Mouse (Mus musculus) B cell, adult 2 months (primary cell): ENCODE data around the gene 9130019O22Rik.
A peak's percentile ranks its signal among the peaks of the same experiment; 100 is the strongest.
"Not testable (repeated sequence)": the region's sequence is repeated elsewhere in the genome, so short reads cannot be mapped to it uniquely, and the experiment has no call there.

Experiments used
- DNase-seq, 2 experiments: peaks; one replicate each; pipeline ENCODE4 v3.0.0; 2022

Gene 9130019O22Rik

GRCm38 (mm10) chr7:127375271-127376245 lies 11.4 kb downstream of the 9130019O22Rik start, which contains the start of gene Zfp747:
Gene Zfp747 (minus strand): TSS chr7:127376050.
- peak; percentile 84 to 87 for DNase-seq

GRCm38 (mm10) chr7:127371870-127372269 lies 15.1 kb downstream of the 9130019O22Rik start:
- DNase-seq = peak in 1 of 2 experiments; percentile 7

- DNase-seq = no peak
Observed at GRCm38 (mm10) chr7:127371213-127371612, 15.8 kb downstream of the 9130019O22Rik start.

GRCm38 (mm10) chr7:127366249-127366648 lies 20.7 kb downstream of the 9130019O22Rik start:
- DNase-seq = no peak

GRCm38 (mm10) chr7:127364166-127364565 lies 22.8 kb downstream of the 9130019O22Rik start:
- no peak for DNase-seq

- DNase-seq = no peak
Observed at GRCm38 (mm10) chr7:127363475-127363921, 23.5 kb downstream of the 9130019O22Rik start.

GRCm38 (mm10) chr7:127362418-127362817 lies 24.5 kb downstream of the 9130019O22Rik start:
- DNase-seq = peak; percentile 60 to 63

- DNase-seq = no peak
Observed at GRCm38 (mm10) chr7:127361449-127361848, 25.5 kb downstream of the 9130019O22Rik start.

GRCm38 (mm10) chr7:127360265-127360664 lies 26.7 kb downstream of the 9130019O22Rik start:
- no peak for DNase-seq

- DNase-seq = no peak
Observed at GRCm38 (mm10) chr7:127358472-127358871, 28.5 kb downstream of the 9130019O22Rik start.

- DNase-seq = no peak
Observed at GRCm38 (mm10) chr7:127357871-127358270, 29.1 kb downstream of the 9130019O22Rik start.

GRCm38 (mm10) chr7:127355796-127356195 lies 31.2 kb downstream of the 9130019O22Rik start:
- no peak for DNase-seq

- DNase-seq = no peak
Observed at GRCm38 (mm10) chr7:127351230-127352004, 35.5 kb downstream of the 9130019O22Rik start.

GRCm38 (mm10) chr7:127346676-127347075 lies 40.3 kb downstream of the 9130019O22Rik start:
- DNase-seq = no peak

- DNase-seq = peak; percentile 92
Observed at GRCm38 (mm10) chr7:127345512-127346325, 41.2 kb downstream of the 9130019O22Rik start, which contains the start of gene Zfp768. Gene Zfp768 (minus strand): TSS chr7:127345589.

- no peak for DNase-seq
Observed at GRCm38 (mm10) chr7:127345092-127345491, 41.9 kb downstream of the 9130019O22Rik start.

GRCm38 (mm10) chr7:127344371-127344770 lies 42.6 kb downstream of the 9130019O22Rik start:
- no peak for DNase-seq

- no peak for DNase-seq
Observed at GRCm38 (mm10) chr7:127343351-127344019, 43.5 kb downstream of the 9130019O22Rik start.

- DNase-seq = no peak
Observed at GRCm38 (mm10) chr7:127342888-127343287, 44.1 kb downstream of the 9130019O22Rik start.

GRCm38 (mm10) chr7:127342332-127342731 lies 44.6 kb downstream of the 9130019O22Rik start:
- peak; percentile 27 to 38 for DNase-seq

- DNase-seq = not testable (repeated sequence)
Observed at GRCm38 (mm10) chr7:127341861-127342260, 45.1 kb downstream of the 9130019O22Rik start.

- no peak for DNase-seq
Observed at GRCm38 (mm10) chr7:127341356-127341755, 45.6 kb downstream of the 9130019O22Rik start.
